31 mouse cellular contexts compared by ENCODE assay signal in the genomic region with DNA sequence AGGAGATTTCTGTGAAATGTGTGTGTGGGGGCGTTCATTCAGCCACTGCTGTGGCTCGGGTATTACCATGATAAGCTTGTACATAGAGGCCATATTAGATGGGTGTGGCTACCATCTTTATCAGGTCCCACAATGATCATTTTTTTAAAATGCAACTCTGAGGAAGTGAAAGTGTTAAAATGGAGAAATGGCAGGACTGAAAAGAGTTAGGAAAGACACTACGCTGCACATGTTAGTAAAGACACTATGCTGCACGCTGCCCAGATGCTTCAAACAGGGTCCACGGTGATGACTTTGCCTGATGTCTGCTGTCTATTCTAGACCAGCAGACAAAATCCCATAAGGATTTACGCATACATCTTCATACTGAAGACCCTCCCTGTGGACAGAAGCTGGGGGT.
"Had no signal": no experiment of that assay in that cellular context is flagged by ENCODE, and none has a peak within 500 bp of the region (broad histone marks: within the 10 kb centered on the region; RNA-seq: fewer than 3 reads in every experiment).

No protein-coding gene starts in this region.

- H3K27ac ChIP-seq: left cerebral cortex, adult 2 months; limb, embryonic 10.5 days; limb, embryonic 12.5 days; limb, embryonic 13.5 days; limb, embryonic 15.5 days; liver, embryonic 12.5 days; liver, embryonic 13.5 days; liver, embryonic 14.5 days; liver, embryonic 15.5 days; lung, embryonic 15.5 days; macrophage; midbrain, embryonic 10.5 days; midbrain, embryonic 12.5 days; midbrain, embryonic 13.5 days had no signal

- H3K4me2 ChIP-seq: limb, embryonic 12.5 days; limb, embryonic 13.5 days; limb, embryonic 15.5 days; liver, embryonic 11.5 days; liver, embryonic 12.5 days; liver, embryonic 13.5 days; liver, embryonic 15.5 days; lung, embryonic 14.5 days; lung, embryonic 15.5 days; midbrain, embryonic 11.5 days; midbrain, embryonic 12.5 days; midbrain, embryonic 13.5 days had no signal

- H3K4me3 ChIP-seq: left cerebral cortex, adult 2 months; limb, embryonic 10.5 days; limb, embryonic 12.5 days; limb, embryonic 13.5 days; limb, embryonic 15.5 days; liver, embryonic 12.5 days; liver, embryonic 13.5 days; liver, embryonic 15.5 days; lung, embryonic 15.5 days; megakaryocyte, embryonic 14.5 days; midbrain, embryonic 10.5 days; midbrain, embryonic 12.5 days; midbrain, embryonic 13.5 days; myocyte had no signal

- ATAC-seq: liver, embryonic 12.5 days; liver, postnatal 0 days; lung, postnatal 0 days; midbrain, embryonic 13.5 days; midbrain, embryonic 16.5 days had no signal

- DNase-seq: left cerebral cortex, postnatal 4 days; liver; liver, embryonic 13.5 days; liver, postnatal 0 days; lung, adult 18-20 months; lung, adult 2 months; lung, embryonic 14.5 days; lung, postnatal 10 days; lung, postnatal 14 days; lung, postnatal 36 days; lung, postnatal 4 days; midbrain, embryonic 14.5 days had no signal

- H3K27me3 ChIP-seq: limb, embryonic 12.5 days; limb, embryonic 13.5 days; limb, embryonic 15.5 days; liver, embryonic 12.5 days; liver, embryonic 13.5 days; liver, embryonic 15.5 days; lung, embryonic 15.5 days; megakaryocyte, embryonic 14.5 days; midbrain, embryonic 12.5 days; midbrain, embryonic 13.5 days had no signal

- H3K36me3 ChIP-seq: limb, embryonic 10.5 days; limb, embryonic 12.5 days; limb, embryonic 13.5 days; limb, embryonic 15.5 days; liver, embryonic 12.5 days; liver, embryonic 13.5 days; liver, embryonic 15.5 days; lung, embryonic 15.5 days; midbrain, embryonic 10.5 days; midbrain, embryonic 12.5 days; midbrain, embryonic 13.5 days had no signal

- H3K9ac ChIP-seq: limb, embryonic 12.5 days; limb, embryonic 13.5 days; limb, embryonic 15.5 days; liver, embryonic 12.5 days; liver, embryonic 13.5 days; liver, embryonic 14.5 days; liver, embryonic 15.5 days; liver, postnatal 0 days; lung, embryonic 14.5 days; lung, embryonic 15.5 days; midbrain, embryonic 12.5 days; midbrain, embryonic 13.5 days had no signal

- H3K4me1 ChIP-seq: limb, embryonic 10.5 days; limb, embryonic 12.5 days; limb, embryonic 13.5 days; limb, embryonic 15.5 days; liver, embryonic 12.5 days; liver, embryonic 13.5 days; liver, embryonic 15.5 days; lung, embryonic 15.5 days; megakaryocyte, embryonic 14.5 days had no signal

- H3K9me3 ChIP-seq: limb, embryonic 10.5 days; limb, embryonic 12.5 days; limb, embryonic 13.5 days; limb, embryonic 15.5 days; liver, embryonic 12.5 days; liver, embryonic 13.5 days; liver, embryonic 15.5 days; lung, embryonic 15.5 days; midbrain, embryonic 10.5 days; midbrain, embryonic 12.5 days; midbrain, embryonic 13.5 days had no signal
